Mouse (Mus musculus): ENCODE measurements around the gene Gm16181. TPM values are rescaled to one million over a fixed set of nuclear protein-coding genes. Genes with fewer than 3 reads are reported as not detected.

Gm16181 gene
- total RNA-seq (2022): not detected

- no peak for DNase-seq (ENCODE audit: low spot score in 2 of 2)
Observed at GRCm38 (mm10) chr17:35220156-35220952, at the start of gene Gm16181. Gene Gm16181 (plus strand): TSS chr17:35220834.

- DNase-seq (ENCODE audit: low spot score in 2 of 2): peak in 1 of 2 experiments; percentile 72
Observed at GRCm38 (mm10) chr17:35172445-35173234, 48.0 kb upstream of the Gm16181 start.

DNA sequence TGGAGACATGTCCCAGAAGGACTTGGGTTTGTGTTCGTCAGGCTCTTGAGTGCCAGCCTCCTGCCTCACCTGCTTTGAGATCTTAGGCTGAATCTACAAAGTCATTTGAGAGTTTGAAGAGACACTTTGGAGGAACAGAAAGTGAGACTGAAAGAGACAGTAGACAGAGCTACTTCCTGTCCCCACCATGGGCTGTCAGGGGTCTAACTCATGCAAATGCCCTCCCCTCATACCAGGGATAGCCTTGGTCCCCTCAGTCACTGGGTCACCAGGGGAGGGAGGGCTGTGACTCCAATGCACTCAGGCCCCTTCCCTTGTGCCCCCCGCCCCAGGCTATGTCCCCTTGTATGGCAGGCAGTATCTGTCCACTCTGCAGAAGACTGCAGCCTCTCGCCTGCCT lies 47.3 kb upstream of the Gm16181 start:
- DNase-seq (ENCODE audit: low spot score in 2 of 2): no peak

DNA sequence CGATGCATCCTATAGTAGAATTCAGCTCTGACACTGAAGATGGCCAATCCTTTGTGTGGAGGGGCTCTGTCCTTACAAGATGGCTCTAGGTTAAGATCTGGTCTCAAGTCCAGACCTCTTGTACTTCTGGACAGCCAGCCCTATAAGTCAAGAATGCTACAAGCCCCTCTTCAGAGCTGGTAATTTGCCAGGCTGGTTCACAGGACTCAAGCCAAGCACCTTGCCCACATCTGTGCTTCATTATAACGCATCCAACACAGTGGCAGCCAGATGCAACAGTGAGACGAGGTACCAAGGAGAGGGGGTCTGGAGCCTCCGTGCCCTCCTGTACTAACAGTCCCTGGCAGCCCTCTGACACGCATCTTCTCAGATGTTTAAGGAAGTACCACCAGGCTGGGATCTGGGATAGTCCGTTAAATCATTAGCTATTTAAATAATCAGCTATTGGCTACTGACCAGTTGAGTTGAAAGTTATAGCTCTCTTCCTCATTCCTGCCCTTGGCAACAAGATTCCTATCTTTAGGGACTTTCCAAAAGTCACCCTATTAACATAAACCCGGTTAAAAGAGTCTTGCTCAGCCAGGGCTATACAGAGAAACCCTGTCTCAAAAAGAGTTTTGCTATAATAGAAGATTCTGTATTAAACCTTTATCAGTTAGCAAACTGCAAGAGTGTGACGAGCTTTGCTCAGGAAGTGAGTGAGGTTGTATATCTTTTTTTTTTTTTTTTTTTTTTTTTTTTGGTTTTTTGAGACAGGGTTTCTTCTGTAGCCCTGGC lies 46.2 kb upstream of the Gm16181 start:
- no peak for DNase-seq (ENCODE audit: low spot score in 2 of 2)

DNA sequence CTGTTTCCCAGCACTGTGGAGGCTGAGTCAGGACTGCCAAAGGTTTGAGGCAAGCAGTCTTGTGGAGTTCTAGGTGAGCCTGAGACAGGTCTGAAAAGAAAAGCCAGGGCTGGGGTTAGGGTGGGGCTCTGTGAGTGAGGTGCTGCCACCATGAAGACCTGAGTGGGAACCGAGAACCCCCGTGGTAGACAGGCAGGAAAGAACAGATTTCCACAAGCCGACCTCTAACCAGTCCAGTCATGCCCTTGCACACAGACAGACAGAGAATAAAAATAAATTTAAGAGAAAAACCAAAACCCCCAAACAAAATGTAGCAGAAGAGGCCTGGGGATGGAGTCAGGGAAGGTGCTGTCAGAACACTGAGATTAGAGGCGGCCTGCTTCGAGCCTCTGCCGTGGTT lies 45.3 kb upstream of the Gm16181 start:
- no peak for DNase-seq (ENCODE audit: low spot score in 2 of 2)

- DNase-seq (ENCODE audit: low spot score in 2 of 2): no peak
Observed at GRCm38 (mm10) chr17:35175968-35176367, 44.7 kb upstream of the Gm16181 start, which contains the start of gene Aif1. Gene Aif1 (minus strand): TSS chr17:35176068.

- DNase-seq (ENCODE audit: low spot score in 2 of 2): no peak
Observed at GRCm38 (mm10) chr17:35178528-35178927, 42.1 kb upstream of the Gm16181 start.

- DNase-seq (ENCODE audit: low spot score in 2 of 2): no peak
Observed at GRCm38 (mm10) chr17:35180093-35180492, 40.5 kb upstream of the Gm16181 start.

- no peak for DNase-seq (ENCODE audit: low spot score in 2 of 2)
Observed at GRCm38 (mm10) chr17:35185639-35186611, 34.7 kb upstream of the Gm16181 start.

GRCm38 (mm10) chr17:35186681-35187080 lies 34.0 kb upstream of the Gm16181 start:
- DNase-seq (ENCODE audit: low spot score in 2 of 2): no peak

- DNase-seq (ENCODE audit: low spot score in 2 of 2): no peak
Observed at GRCm38 (mm10) chr17:35187345-35187744, 33.3 kb upstream of the Gm16181 start.

DNA sequence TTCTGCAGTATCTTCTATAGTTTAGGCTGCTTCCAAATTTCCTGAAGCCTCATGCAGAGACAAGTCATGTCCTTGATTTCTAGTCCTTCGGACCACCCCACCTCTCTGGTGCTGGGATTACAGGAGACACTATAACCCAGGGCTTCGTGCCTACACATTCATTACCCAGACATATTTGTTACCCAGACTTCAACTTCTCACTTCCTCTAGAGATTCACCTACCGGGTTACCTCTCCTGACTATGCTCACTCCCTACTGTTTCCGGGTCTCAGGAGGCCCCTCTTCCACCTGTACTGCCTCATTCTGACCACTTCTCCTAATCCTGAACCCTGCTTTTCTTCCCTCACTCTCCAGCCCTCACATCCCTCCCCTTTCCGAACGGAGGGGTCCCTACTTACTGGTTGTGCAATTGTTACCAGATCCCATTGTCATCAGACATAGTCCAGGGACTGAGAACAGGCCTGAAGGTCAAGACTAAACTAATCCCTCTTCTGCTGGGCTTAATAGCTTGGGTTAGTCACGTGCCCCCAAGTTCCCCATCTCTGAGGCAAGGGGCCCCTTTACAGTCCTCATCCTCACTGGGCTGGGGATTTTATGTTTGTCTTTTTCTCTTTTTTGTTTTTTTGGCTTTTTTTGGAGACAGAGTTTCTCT lies 32.5 kb upstream of the Gm16181 start, which contains the start of gene Lst1:
Lst1 (minus strand) TSS at position 481 of the 652 bp plus-strand sequence.
- DNase-seq (ENCODE audit: low spot score in 2 of 2): no peak

DNA sequence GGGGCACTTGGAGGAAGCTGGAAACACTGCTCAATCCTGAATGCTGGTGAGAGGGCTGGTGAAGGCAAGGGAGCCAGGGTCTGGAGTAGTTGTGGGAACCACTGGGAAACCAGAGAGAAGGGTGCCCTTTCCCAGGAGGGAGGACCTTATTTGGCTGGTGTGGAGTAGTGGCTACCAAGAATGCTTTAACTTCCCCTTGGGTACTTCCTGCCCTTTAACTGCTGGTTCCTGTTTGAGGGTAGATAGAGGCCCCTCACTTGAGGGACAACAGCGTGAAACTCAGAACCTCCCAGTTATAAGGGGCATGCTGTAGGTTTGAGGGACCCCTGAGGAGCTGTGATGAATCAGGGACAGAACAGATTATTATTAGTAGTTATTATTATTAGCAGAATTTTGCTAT lies 31.4 kb upstream of the Gm16181 start:
- no peak for DNase-seq (ENCODE audit: low spot score in 2 of 2)

GRCm38 (mm10) chr17:35190096-35190495 lies 30.5 kb upstream of the Gm16181 start:
- DNase-seq (ENCODE audit: low spot score in 2 of 2): no peak

GRCm38 (mm10) chr17:35191723-35192122 lies 28.9 kb upstream of the Gm16181 start:
- no peak for DNase-seq (ENCODE audit: low spot score in 2 of 2)

- no peak for DNase-seq (ENCODE audit: low spot score in 2 of 2)
Observed at GRCm38 (mm10) chr17:35192924-35193323, 27.7 kb upstream of the Gm16181 start.

DNA sequence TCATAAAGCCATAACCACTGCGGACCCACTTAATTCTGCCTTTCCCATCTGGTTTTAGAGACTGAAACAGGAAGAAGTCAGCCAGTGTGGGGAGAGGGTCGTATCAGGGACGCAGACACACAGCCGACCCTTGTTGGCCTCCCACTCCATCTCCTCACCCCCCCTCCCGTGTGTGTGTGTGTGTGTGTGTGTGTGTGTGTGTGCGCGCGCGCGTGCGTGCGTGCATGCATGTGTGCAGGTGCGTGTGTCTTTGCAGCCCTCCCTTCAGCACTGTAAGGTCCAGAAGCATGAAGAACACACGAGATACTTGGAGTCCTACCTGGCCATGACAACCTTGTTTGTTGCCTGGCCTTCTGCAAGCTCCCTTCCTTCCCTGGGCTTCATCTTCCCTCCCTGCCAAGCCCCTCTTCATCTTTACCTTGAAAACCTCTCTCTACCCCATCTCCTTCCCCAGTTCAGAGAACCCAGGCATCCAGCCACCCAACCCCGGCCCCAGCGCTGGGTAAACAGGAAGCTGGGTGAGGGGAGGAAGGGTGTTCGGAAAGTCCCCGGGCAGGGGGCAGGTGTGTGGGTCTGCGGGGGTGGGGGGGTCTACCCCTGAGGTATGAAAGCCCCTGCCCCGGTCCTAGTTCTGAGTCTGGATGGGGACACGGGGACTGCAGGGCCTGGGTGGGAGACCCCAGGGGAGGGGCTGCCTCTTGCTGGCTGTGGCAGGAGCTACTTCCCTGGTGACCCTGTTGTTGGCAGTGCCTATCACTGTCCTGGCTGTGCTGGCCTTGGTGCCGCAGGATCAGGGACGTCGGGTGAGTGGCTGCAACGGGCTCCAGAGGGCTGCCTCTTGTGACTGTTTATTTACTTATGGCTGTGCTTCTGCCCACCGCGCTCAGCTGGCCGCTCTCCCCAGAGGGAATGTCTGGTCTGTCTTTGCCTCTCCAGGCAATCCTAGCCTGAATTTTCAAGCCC lies 26.5 kb upstream of the Gm16181 start, which contains the start of gene Ltb:
Ltb (plus strand) TSS at position 559 of the 963 bp plus-strand sequence.
- no peak for DNase-seq (ENCODE audit: low spot score in 2 of 2)

- no peak for DNase-seq (ENCODE audit: low spot score in 2 of 2)
Observed at GRCm38 (mm10) chr17:35194844-35195630, 25.6 kb upstream of the Gm16181 start.

All from left cerebral cortex, adult 8-10 months (tissue).